Mouse (Mus musculus) forebrain, embryonic 13.5 days (tissue): ENCODE measurements at regions not wholly inside any gene's neighbourhood (a gene's known extent, or its start where the extent isn't known, plus 50 kb on each side); places are given as distances from the start of the nearest gene placed in this dataset. TPM values are rescaled to one million over a fixed set of nuclear protein-coding genes. Genes with fewer than 3 reads are reported as not detected.

Experiments used
- ATAC-seq: fragments of 200-750 bp; cut with Nextera tagmentation; 2 replicates; pipeline ENCODE4 v1.8.0; 2017
- H3K27ac ChIP-seq: fragments of 300-500 bp; sonication (generic); 2 replicates; pipeline ENCODE4 v1.5.1; 2015; ENCODE audit warnings: inconsistent platforms, mild to moderate bottlenecking, moderate library complexity
- H3K27me3 ChIP-seq: fragments of 300-500 bp; sonication (generic); 2 replicates; pipeline ENCODE4 v1.6.1; 2015; ENCODE audit warnings: mild to moderate bottlenecking, inconsistent platforms
- H3K36me3 ChIP-seq: fragments of 300-500 bp; sonication (generic); 2 replicates; pipeline ENCODE4 v1.6.1; 2015; ENCODE audit warnings: mild to moderate bottlenecking, inconsistent platforms; ENCODE audit not compliant: poor library complexity, severe bottlenecking
- H3K4me1 ChIP-seq: fragments of 300-500 bp; sonication (generic); 2 replicates; pipeline ENCODE4 v1.6.1; 2015; ENCODE audit warnings: inconsistent platforms
- H3K4me2 ChIP-seq: fragments of 300-500 bp; sonication (generic); 2 replicates; pipeline ENCODE4 v1.6.1; 2015; ENCODE audit warnings: inconsistent platforms, mild to moderate bottlenecking, moderate library complexity
- H3K4me3 ChIP-seq: fragments of 300-500 bp; sonication (generic); 2 replicates; pipeline ENCODE4 v1.5.1; 2015; ENCODE audit warnings: mild to moderate bottlenecking, inconsistent platforms
- H3K9ac ChIP-seq: fragments of 300-500 bp; sonication (generic); 2 replicates; pipeline ENCODE4 v1.6.1; 2015; ENCODE audit warnings: mild to moderate bottlenecking, inconsistent platforms
- H3K9me3 ChIP-seq: fragments of 300-500 bp; sonication (generic); replicated peaks from 2 replicates; pipeline ENCODE4 v1.6.1; 2016; ENCODE audit warnings: inconsistent platforms
- WGBS: fragments of 180-500 bp; shearing (Covaris S2); methylation state at CpG from one replicate; pipeline ENCODE4 v1.1.7; 2015; 5-methylcytosine and 5-hydroxymethylcytosine counted together
- microRNA-seq: library from miRNA; unstranded; fragments of <30 nt; microRNA quantifications from one replicate; pipeline ENCODE4, GENCODE M21; 2016

GRCm38 (mm10) chr17:64550034-64550433 lies 50.5 kb upstream of the Man2a1 start:
- Histone ChIP-seq H3K9me3 (no peaks in the 10 kb centered on the region), H3K27ac (no peak overlapping the region), H3K9ac (no peak overlapping the region), H3K4me2 (no peak overlapping the region), H3K4me3 (no peak overlapping the region), H3K4me1 (peaks cover 6% of the 10 kb centered on the region; the same call in 1 of the 2 replicates), H3K36me3 (no peaks in the 10 kb centered on the region), H3K27me3 (no peaks in the 10 kb centered on the region)
- ATAC-seq: no peak
- 69% methylated on average over 6 of the region's 6 CpGs for WGBS

Small RNA genes lying in the stretch of these regions (microRNA-seq; reads per million reads assigned to microRNA genes)
- not detected for gene Mir6420
